Mouse (Mus musculus): ENCODE data around the gene Rtn4rl1. TPM values are rescaled to one million over a fixed set of nuclear protein-coding genes. Genes with fewer than 3 reads are reported as not detected.

Gene Rtn4rl1
- polyA plus RNA-seq, 1 experiment: 23.9 TPM

GRCm38 (mm10) chr11:75262181-75262580 is 68.6 kb downstream of the Rtn4rl1 start:
- WGBS: 76% methylated on average over 3 of the region's 3 CpGs
- DNase-seq: no peak
- H3K4me1 ChIP-seq (ENCODE audit: control insufficient read depth, insufficient read depth, low read length): peaks cover 72% of the 10 kb centered on the region
- H3K27ac ChIP-seq (ENCODE audit: insufficient read depth, low read length): peak overlapping the region; percentile 25; the same call in 1 of the 2 replicates
- TF ChIP-seq POLR2A (IDR thresholded peaks at IDR 0.05; ENCODE audit: borderline replicate concordance, insufficient read depth, low read length) (no peak), CTCF (IDR thresholded peaks at IDR 0.05; ENCODE audit: borderline replicate concordance, insufficient read depth, low read depth, low read length) (no peak)
- no peak overlapping the region for H3K4me3 ChIP-seq (replicated peaks; ENCODE audit: insufficient read depth, low read depth, low read length)
- no peaks in the 10 kb centered on the region for H3K27me3 ChIP-seq (ENCODE audit: control insufficient read depth, insufficient read depth, low read length)

DNA sequence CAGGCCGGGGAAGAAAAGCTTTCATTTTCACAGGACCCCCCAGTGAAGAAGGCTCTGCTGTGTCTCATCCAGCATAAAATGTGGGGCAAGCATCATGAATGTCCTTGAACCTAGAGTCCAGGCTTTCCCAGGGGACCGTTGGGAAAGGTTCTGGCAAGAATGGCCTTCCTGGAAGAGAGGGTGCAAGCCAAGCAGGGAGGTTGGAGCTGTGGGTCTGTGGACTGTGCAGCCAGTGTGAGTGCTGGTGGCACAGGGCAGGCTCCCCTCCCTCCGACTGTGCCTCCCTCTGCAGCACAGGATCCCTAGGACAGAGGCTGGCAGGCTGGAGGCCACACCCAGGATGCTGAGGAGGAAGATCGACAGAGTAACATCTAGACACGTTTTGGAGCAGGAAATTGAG is 69.2 kb downstream of the Rtn4rl1 start:
- no peak for DNase-seq
- TF ChIP-seq CTCF (IDR thresholded peaks at IDR 0.05; ENCODE audit: borderline replicate concordance, insufficient read depth, low read depth, low read length) (no peak), POLR2A (IDR thresholded peaks at IDR 0.05; ENCODE audit: borderline replicate concordance, insufficient read depth, low read length) (no peak)
- WGBS: 41% methylated on average over 5 of the region's 5 CpGs
- H3K27ac ChIP-seq (ENCODE audit: insufficient read depth, low read length): no peak overlapping the region
- H3K4me1 ChIP-seq (ENCODE audit: control insufficient read depth, insufficient read depth, low read length): peaks cover 72% of the 10 kb centered on the region
- H3K27me3 ChIP-seq (ENCODE audit: control insufficient read depth, insufficient read depth, low read length): no peaks in the 10 kb centered on the region
- H3K4me3 ChIP-seq (replicated peaks; ENCODE audit: insufficient read depth, low read depth, low read length): no peak overlapping the region

DNA sequence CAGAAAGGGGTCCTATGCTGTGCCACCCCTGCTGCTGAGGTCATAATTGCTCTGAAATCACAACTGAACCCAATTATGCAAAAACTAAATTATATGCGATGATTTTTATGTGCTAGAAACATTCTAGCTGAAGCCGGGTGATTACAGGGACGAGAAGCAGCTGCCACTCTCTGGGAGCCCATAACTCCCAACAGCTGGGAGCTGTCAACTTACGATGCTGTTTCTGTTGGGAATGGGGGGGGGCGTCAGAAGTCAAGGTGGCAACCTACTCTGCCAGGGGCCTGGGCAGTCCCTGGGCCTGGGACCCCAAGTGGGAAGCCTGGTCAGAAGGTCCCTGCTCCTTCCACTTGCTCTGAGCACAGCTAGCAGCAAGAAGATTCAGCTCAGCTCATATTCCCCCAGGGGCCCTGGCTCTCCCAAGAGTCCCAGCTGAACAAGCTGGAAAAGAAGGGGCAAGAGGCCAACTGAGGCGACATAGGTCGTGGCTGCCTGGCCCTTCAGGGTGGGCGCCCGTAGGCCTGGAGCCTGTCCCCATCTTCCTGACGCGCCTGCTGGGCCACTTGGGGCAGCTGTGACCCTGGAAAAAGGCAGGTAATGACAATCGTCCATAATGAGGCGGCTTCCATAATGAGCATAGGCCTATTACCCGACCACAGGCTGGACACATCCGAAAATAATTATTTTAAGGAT is 69.8 kb downstream of the Rtn4rl1 start:
- no peak for TF ChIP-seq CTCF (IDR thresholded peaks at IDR 0.05; ENCODE audit: borderline replicate concordance, insufficient read depth, low read depth, low read length)
- TF ChIP-seq POLR2A (IDR thresholded peaks at IDR 0.05; ENCODE audit: borderline replicate concordance, insufficient read depth, low read length): no peak
- peaks cover 72% of the 10 kb centered on the region for H3K4me1 ChIP-seq (ENCODE audit: control insufficient read depth, insufficient read depth, low read length)
- no peak overlapping the region for H3K27ac ChIP-seq (ENCODE audit: insufficient read depth, low read length)
- DNase-seq: no peak
- H3K27me3 ChIP-seq (ENCODE audit: control insufficient read depth, insufficient read depth, low read length): no peaks in the 10 kb centered on the region
- H3K4me3 ChIP-seq (replicated peaks; ENCODE audit: insufficient read depth, low read depth, low read length): no peak overlapping the region
- WGBS: 65% methylated on average over 15 of the region's 15 CpGs

DNA sequence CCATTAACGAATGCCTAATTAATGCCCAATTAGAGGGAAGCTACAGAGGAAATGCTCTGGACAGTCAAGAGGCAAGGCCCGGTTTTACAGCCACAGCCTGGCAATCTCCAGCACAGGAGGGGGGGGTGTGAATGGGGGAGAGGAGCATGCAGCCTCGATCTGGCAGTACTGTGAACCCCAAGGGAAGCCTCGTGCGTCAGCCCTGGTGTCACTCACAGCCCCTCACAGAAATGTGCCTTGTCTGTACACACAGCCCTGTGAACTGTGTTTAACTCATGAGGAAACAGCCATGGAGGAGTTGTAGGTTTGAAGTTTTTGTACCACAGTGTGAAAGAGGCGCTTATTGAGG is 70.4 kb downstream of the Rtn4rl1 start:
- Histone ChIP-seq H3K4me1 (ENCODE audit: control insufficient read depth, insufficient read depth, low read length) (peaks cover 74% of the 10 kb centered on the region), H3K27me3 (ENCODE audit: control insufficient read depth, insufficient read depth, low read length) (no peaks in the 10 kb centered on the region), H3K4me3 (replicated peaks; ENCODE audit: insufficient read depth, low read depth, low read length) (no peak overlapping the region), H3K27ac (ENCODE audit: insufficient read depth, low read length) (no peak overlapping the region)
- WGBS: 45% methylated on average over 6 of the region's 6 CpGs
- DNase-seq: no peak
- TF ChIP-seq POLR2A (IDR thresholded peaks at IDR 0.05; ENCODE audit: borderline replicate concordance, insufficient read depth, low read length) (no peak), CTCF (IDR thresholded peaks at IDR 0.05; ENCODE audit: borderline replicate concordance, insufficient read depth, low read depth, low read length) (no peak)

- DNase-seq: no peak
- WGBS: 86% methylated on average over 6 of the region's 6 CpGs
- Histone ChIP-seq H3K4me1 (ENCODE audit: control insufficient read depth, insufficient read depth, low read length) (peaks cover 75% of the 10 kb centered on the region), H3K4me3 (replicated peaks; ENCODE audit: insufficient read depth, low read depth, low read length) (no peak overlapping the region), H3K27me3 (ENCODE audit: control insufficient read depth, insufficient read depth, low read length) (no peaks in the 10 kb centered on the region), H3K27ac (ENCODE audit: insufficient read depth, low read length) (no peak overlapping the region)
- TF ChIP-seq POLR2A (IDR thresholded peaks at IDR 0.05; ENCODE audit: borderline replicate concordance, insufficient read depth, low read length) (no peak), CTCF (IDR thresholded peaks at IDR 0.05; ENCODE audit: borderline replicate concordance, insufficient read depth, low read depth, low read length) (no peak)
Observed at GRCm38 (mm10) chr11:75264550-75264949, 71.0 kb downstream of the Rtn4rl1 start.

DNA sequence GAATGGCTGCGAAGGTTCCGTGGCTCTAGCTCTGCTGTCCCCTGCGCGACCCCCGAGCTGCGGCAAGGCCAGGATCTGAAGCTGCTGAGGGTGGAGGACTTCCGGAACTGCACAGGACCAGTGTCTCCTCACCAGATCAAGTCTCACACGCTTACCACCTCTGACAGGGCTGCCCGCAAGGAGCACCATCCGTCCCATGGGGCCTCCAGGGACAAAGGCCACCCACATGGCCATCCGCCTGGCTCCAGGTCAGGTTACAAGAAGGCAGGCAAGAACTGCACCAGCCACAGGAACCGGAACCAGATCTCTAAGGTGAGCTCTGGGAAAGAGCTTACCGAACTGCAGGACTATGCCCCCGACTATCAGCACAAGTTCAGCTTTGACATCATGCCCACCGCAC is 72.0 kb downstream of the Rtn4rl1 start:
- 87% methylated on average over 15 of the region's 15 CpGs for WGBS
- H3K27me3 ChIP-seq (ENCODE audit: control insufficient read depth, insufficient read depth, low read length): no peaks in the 10 kb centered on the region
- no peak overlapping the region for H3K27ac ChIP-seq (ENCODE audit: insufficient read depth, low read length)
- peaks cover 69% of the 10 kb centered on the region for H3K4me1 ChIP-seq (ENCODE audit: control insufficient read depth, insufficient read depth, low read length)
- no peak overlapping the region for H3K4me3 ChIP-seq (replicated peaks; ENCODE audit: insufficient read depth, low read depth, low read length)
- no peak for TF ChIP-seq POLR2A (IDR thresholded peaks at IDR 0.05; ENCODE audit: borderline replicate concordance, insufficient read depth, low read length)
- DNase-seq: no peak

DNA sequence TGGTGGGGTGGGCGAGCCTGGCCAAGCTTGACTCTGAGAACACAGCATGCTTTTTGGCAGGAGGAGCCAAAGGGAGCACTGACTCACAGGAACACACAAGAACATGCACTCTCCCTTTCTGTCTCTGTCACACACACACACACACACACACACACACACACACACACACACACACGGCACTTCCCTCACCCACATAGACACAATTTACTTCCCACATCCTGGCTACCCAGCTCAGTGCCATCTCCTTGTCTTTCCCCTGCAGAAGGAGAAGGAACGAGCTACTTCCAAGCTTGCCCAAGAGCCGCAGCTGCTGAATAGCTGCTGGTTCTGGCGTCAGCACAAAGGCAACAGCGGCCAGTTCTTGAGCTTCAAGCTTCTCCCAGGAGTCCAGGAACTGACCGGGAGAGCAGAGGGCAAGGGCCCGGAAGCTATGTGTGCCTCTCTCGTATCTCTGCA is 74.3 kb downstream of the Rtn4rl1 start:
- peak overlapping the region; percentile 74 for H3K27ac ChIP-seq (ENCODE audit: insufficient read depth, low read length)
- WGBS: 7% methylated on average over 9 of the region's 9 CpGs

GRCm38 (mm10) chr11:75268492-75268891 is 74.9 kb downstream of the Rtn4rl1 start:
- WGBS: 4% methylated on average over 5 of the region's 5 CpGs
- Histone ChIP-seq H3K4me3 (replicated peaks; ENCODE audit: insufficient read depth, low read depth, low read length) (no peak overlapping the region), H3K27me3 (ENCODE audit: control insufficient read depth, insufficient read depth, low read length) (no peaks in the 10 kb centered on the region), H3K27ac (ENCODE audit: insufficient read depth, low read length) (peak overlapping the region; percentile 74; the same call in 1 of the 2 replicates), H3K4me1 (ENCODE audit: control insufficient read depth, insufficient read depth, low read length) (peaks cover 58% of the 10 kb centered on the region)
- DNase-seq: peak; percentile 69 to 85
- TF ChIP-seq CTCF (IDR thresholded peaks at IDR 0.05; ENCODE audit: borderline replicate concordance, insufficient read depth, low read depth, low read length) (no peak), POLR2A (IDR thresholded peaks at IDR 0.05; ENCODE audit: borderline replicate concordance, insufficient read depth, low read length) (no peak)

More for the DNA sequence above, 74.3 kb downstream of the Rtn4rl1 start:
- TF ChIP-seq CTCF (IDR thresholded peaks at IDR 0.05; ENCODE audit: borderline replicate concordance, insufficient read depth, low read depth, low read length) (no peak), POLR2A (IDR thresholded peaks at IDR 0.05; ENCODE audit: borderline replicate concordance, insufficient read depth, low read length) (no peak)
- Histone ChIP-seq H3K27me3 (ENCODE audit: control insufficient read depth, insufficient read depth, low read length) (no peaks in the 10 kb centered on the region), H3K4me1 (ENCODE audit: control insufficient read depth, insufficient read depth, low read length) (peaks cover 60% of the 10 kb centered on the region), H3K4me3 (replicated peaks; ENCODE audit: insufficient read depth, low read depth, low read length) (no peak overlapping the region)
- DNase-seq: peak in 1 of 2 experiments; percentile 52

All from cerebellum, adult 2 months (tissue).